Mouse (Mus musculus): ENCODE data around the gene Cp. TPM values are rescaled to one million over a fixed set of nuclear protein-coding genes. Genes with fewer than 3 reads are reported as not detected.

The Cp gene
- total and polyA plus RNA-seq, 3 experiments = 0.28 to 4.8 (median 0.33) TPM

DNA sequence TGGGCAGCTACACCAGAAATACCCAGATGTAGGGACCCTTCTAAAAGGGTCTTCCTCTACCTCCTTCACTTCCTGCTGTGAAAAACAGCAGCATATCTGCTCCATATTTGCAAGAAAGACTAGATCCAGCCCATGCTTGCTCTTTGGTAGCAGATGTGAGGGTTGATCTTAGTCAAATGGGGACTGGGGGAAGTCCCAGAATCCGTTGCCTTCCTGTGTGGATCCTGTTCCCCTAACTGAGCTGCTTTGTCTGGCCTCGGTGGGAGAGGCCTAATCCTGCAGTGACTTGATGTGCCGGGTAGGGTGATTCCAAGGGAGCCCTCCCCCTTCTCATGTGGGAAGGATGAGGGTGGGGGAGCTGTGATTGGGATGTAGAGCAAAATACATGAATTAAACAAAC is 29.3 kb downstream of the Cp start (continued):
- TF ChIP-seq TBP (conservative IDR thresholded peaks at IDR 0.05; ENCODE audit: low read depth, low read length) = 0 out of 2 replicates have a peak, but pooled peaks have one; percentile 39
- no peak for TF ChIP-seq USF1 (IDR thresholded peaks at IDR 0.05; ENCODE audit: low read depth, low read length)
- TF ChIP-seq CHD2 (IDR thresholded peaks at IDR 0.05; ENCODE audit: low read length) = peak; percentile 26; the same call in 1 of the 2 replicates
- TF ChIP-seq HCFC1 (IDR thresholded peaks at IDR 0.05; ENCODE audit: low read depth, low read length) = no peak
- TF ChIP-seq NELFE (IDR thresholded peaks at IDR 0.05; ENCODE audit: low read depth, low read length) = no peak
- peak; percentile 24; the same call in 1 of the 2 replicates for TF ChIP-seq MYC (IDR thresholded peaks at IDR 0.05; ENCODE audit: low read depth, low read length)
- TF ChIP-seq ETS1 (conservative IDR thresholded peaks at IDR 0.05; ENCODE audit: low read depth, low read length) = peak; percentile 48; the same call in 1 of the 2 replicates
- peak; percentile 67 for TF ChIP-seq MEF2A (IDR thresholded peaks at IDR 0.05; ENCODE audit: borderline replicate concordance, low read depth, low read length)
- TF ChIP-seq MAZ (IDR thresholded peaks at IDR 0.05; ENCODE audit: low read depth, low read length) = no peak
- no peak for TF ChIP-seq PAX5 (IDR thresholded peaks at IDR 0.05; ENCODE audit: low read length)
- TF ChIP-seq ELF1 (IDR thresholded peaks at IDR 0.05; ENCODE audit: low read depth, low read length) = peak; percentile 38; the same call in 1 of the 2 replicates
- TF ChIP-seq BHLHE40 (IDR thresholded peaks at IDR 0.05; ENCODE audit: low read depth, low read length) = no peak
- peak; percentile 88 for TF ChIP-seq EP300 (IDR thresholded peaks at IDR 0.05; ENCODE audit: low read length)
- no peak for TF ChIP-seq SIN3A (IDR thresholded peaks at IDR 0.05; ENCODE audit: low read length)
- no peak for TF ChIP-seq GABPA (IDR thresholded peaks at IDR 0.05; ENCODE audit: insufficient replicate concordance, low read depth, low read length)
- no peak for TF ChIP-seq UBTF (IDR thresholded peaks at IDR 0.05; ENCODE audit: low read depth, low read length)

DNA sequence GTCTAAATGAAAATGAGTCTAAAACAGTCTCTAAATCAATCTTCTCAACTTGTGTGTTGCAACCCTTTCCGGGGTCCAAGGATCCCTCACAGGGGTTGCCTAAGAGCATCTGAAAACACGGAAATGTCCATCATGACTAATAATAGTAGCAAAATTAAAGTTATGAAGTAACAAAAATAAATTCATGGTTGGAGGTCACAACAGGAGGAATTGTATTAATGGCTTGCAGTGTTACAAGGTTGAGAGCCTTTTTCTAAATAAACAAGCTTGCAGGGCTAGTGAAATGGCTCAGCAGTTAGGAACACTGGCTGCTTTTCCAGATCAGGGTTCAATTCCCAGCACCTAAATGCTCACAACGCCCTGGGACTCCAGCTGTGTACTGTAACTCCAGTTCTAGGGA is 33.2 kb downstream of the Cp start:
- H3K4me1 ChIP-seq (ENCODE audit: control insufficient read depth in 1 of 2, insufficient read depth in 2 of 2) = peaks cover 9 to 22% of the 10 kb centered on the region in 2 experiments
- no peak for DNase-seq (ENCODE audit: extremely low read depth)
- TF ChIP-seq CHD2 (IDR thresholded peaks at IDR 0.05; ENCODE audit: low read length) (no peak), MAFK (IDR thresholded peaks at IDR 0.05; ENCODE audit: insufficient replicate concordance, low read length) (no peak), RCOR1 (conservative IDR thresholded peaks at IDR 0.05; ENCODE audit: low read depth, low read length) (no peak), CTCF (conservative IDR thresholded peaks at IDR 0.05 in 1 of 2, IDR thresholded peaks at IDR 0.05 in 1 of 2; ENCODE audit: low read depth in 2 of 2, low read length in 2 of 2) (no peak), POLR2A (IDR thresholded peaks at IDR 0.05; ENCODE audit: low read depth, low read length) (no peak), MAZ (IDR thresholded peaks at IDR 0.05; ENCODE audit: low read depth, low read length) (no peak), CHD1 (IDR thresholded peaks at IDR 0.05; ENCODE audit: low read depth, low read length) (no peak), MYC (IDR thresholded peaks at IDR 0.05; ENCODE audit: low read depth, low read length) (no peak), ETS1 (conservative IDR thresholded peaks at IDR 0.05; ENCODE audit: low read depth, low read length) (no peak), NELFE (IDR thresholded peaks at IDR 0.05; ENCODE audit: low read depth, low read length) (no peak), UBTF (IDR thresholded peaks at IDR 0.05; ENCODE audit: low read depth, low read length) (no peak), TCF12 (IDR thresholded peaks at IDR 0.05; ENCODE audit: low read depth, low read length) (no peak), RAD21 (IDR thresholded peaks at IDR 0.05; ENCODE audit: low read depth, low read length) (no peak), ZC3H11A (IDR thresholded peaks at IDR 0.05; ENCODE audit: low read depth, low read length) (no peak), USF2 (conservative IDR thresholded peaks at IDR 0.05; ENCODE audit: low read depth, low read length) (no peak), MAX (IDR thresholded peaks at IDR 0.05; ENCODE audit: low read length) (no peak), USF1 (IDR thresholded peaks at IDR 0.05; ENCODE audit: low read depth, low read length) (no peak), NRF1 (IDR thresholded peaks at IDR 0.05; ENCODE audit: low read depth, low read length) (no peak)
- H3K4me2 ChIP-seq (ENCODE audit: insufficient read depth, low read depth, poor library complexity, severe bottlenecking) = no peak overlapping the region
- H3K27ac ChIP-seq (ENCODE audit: insufficient read depth, low read depth) = no peak overlapping the region
- dilution Hi-C loops (cut with MboI; ENCODE audit: extremely low pct_ligation_motif_present, extremely low pct_unique_long_range_greater_than_20kb, low sequenced_read_pairs) (no loop called here), in situ Hi-C loops (cut with MboI; ENCODE audit: low pct_ligation_motif_present, low pct_unique_long_range_greater_than_20kb, low sequenced_read_pairs) (no loop called here)
- no peaks in the 10 kb centered on the region for H3K27me3 ChIP-seq (replicated peaks)
- peaks cover 0 to 6% of the 10 kb centered on the region in 2 experiments for H3K36me3 ChIP-seq (replicated peaks in 1 of 2; ENCODE audit: control insufficient read depth in 1 of 2, insufficient read depth in 1 of 2, low read length in 1 of 2)
- no peak overlapping the region for H3K4me3 ChIP-seq (replicated peaks in 1 of 3; ENCODE audit: low read depth in 2 of 3, low read length in 2 of 3, poor library complexity in 1 of 3)
- H3K9me3 ChIP-seq (replicated peaks; ENCODE audit: low read length) = no peaks in the 10 kb centered on the region
- no peaks in the 10 kb centered on the region for H3K79me2 ChIP-seq (replicated peaks; ENCODE audit: control insufficient read depth, extremely low read depth, insufficient read depth, poor library complexity, severe bottlenecking)
- H3K9ac ChIP-seq (ENCODE audit: insufficient read depth, low read depth) = no peak overlapping the region
